Mouse (Mus musculus) hindbrain, embryonic 16.5 days (tissue): Measurements from ENCODE around the gene 5330417C22Rik. TPM values are rescaled to one million over a fixed set of nuclear protein-coding genes. Genes with fewer than 3 reads are reported as not detected.

Source experiments
- ATAC-seq: fragments of 200-750 bp; cut with Nextera tagmentation; 2 replicates; pipeline ENCODE4 v1.8.0; 2017; ENCODE audit warnings: moderate TSS enrichment, moderate library complexity
- H3K27ac ChIP-seq: fragments of 300-500 bp; sonication (generic); 2 replicates; pipeline ENCODE4 v1.5.1; 2014; ENCODE audit warnings: low read depth, mild to moderate bottlenecking, control low read depth, low read length, moderate library complexity
- H3K27me3 ChIP-seq: fragments of 300-500 bp; sonication (generic); replicated peaks from 2 replicates; pipeline ENCODE4 v1.6.1; 2014; ENCODE audit warnings: low read length; ENCODE audit not compliant: control insufficient read depth, insufficient read depth
- H3K36me3 ChIP-seq: fragments of 300-500 bp; sonication (generic); 2 replicates; pipeline ENCODE4 v1.6.1; 2014; ENCODE audit warnings: mild to moderate bottlenecking, low read length, moderate library complexity, mixed read lengths; ENCODE audit not compliant: control insufficient read depth, insufficient read depth
- H3K4me1 ChIP-seq: fragments of 300-500 bp; sonication (generic); 2 replicates; pipeline ENCODE4 v1.6.1; 2014; ENCODE audit warnings: low read depth, low read length; ENCODE audit not compliant: control insufficient read depth, insufficient read depth
- H3K4me2 ChIP-seq: fragments of 300-500 bp; sonication (generic); 2 replicates; pipeline ENCODE4 v1.6.1; 2014; ENCODE audit warnings: mild to moderate bottlenecking, low read length, control low read depth, moderate library complexity
- H3K4me3 ChIP-seq: fragments of 300-500 bp; sonication (generic); 2 replicates; pipeline ENCODE4 v1.5.1; 2014; ENCODE audit warnings: mild to moderate bottlenecking, low read length, control low read depth, moderate library complexity
- H3K9ac ChIP-seq: fragments of 300-500 bp; sonication (generic); 2 replicates; pipeline ENCODE4 v1.6.1; 2014; ENCODE audit warnings: low read depth, mild to moderate bottlenecking, control low read depth, low read length, moderate library complexity
- H3K9me3 ChIP-seq: fragments of 300-500 bp; sonication (generic); 2 replicates; pipeline ENCODE4 v1.6.1; 2014; ENCODE audit warnings: mild to moderate bottlenecking, low read length, moderate library complexity; ENCODE audit not compliant: control insufficient read depth
- WGBS: fragments of 180-500 bp; shearing (Covaris S2); extraction: QIAGEN DNeasy Blood & Tissue Kit; methylation state at CpG from one replicate; pipeline ENCODE4 v1.1.7; 2014; 5-methylcytosine and 5-hydroxymethylcytosine counted together
- microRNA-seq: library from miRNA; unstranded; fragments of <30 nt; microRNA quantifications from one replicate; pipeline ENCODE4, GENCODE M21; 2017
- polyA plus RNA-seq: library from polyadenylated mRNA; unstranded; fragments of >200 nt; fragmentation: Nextera tagmentation; extraction: Ambion mirVana; gene quantifications from 2 replicates; pipeline ENCODE4 v1.2.1, GENCODE M21; 2015

5330417C22Rik gene
- polyA plus RNA-seq, 1 experiment from 2014 or later = 18.5 TPM

DNA sequence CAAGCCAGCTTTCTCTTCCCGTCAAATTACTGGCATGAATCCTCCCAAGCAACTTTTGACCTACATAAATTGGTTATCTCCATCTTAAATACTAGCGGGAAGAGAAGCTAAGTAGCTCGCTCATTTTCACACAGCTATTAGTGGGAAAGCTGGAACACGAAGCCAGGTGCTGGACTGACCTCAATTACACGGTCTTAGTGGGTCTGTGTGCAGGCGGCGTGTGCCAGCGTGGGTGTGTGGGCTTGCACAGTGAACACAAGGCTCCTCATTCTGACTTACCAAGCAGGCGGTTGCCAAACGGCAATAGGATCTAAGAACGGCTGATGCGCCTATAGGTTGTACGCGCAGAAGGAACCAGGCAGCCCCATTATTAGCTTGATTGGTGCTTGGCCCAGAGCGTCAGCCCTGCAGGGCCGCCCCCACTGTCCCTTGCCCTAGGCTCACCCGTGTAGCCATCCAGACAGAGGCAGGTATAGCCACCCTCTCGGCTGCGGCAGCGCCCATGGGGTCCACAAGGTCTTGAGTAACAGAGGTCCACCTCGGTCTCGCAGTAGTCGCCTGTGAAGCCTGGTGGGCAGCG is 129.9 kb downstream of the 5330417C22Rik start:
- 59% methylated on average over 24 of the region's 24 CpGs for WGBS
- Histone ChIP-seq H3K4me1 (peaks cover 56% of the 10 kb centered on the region), H3K27ac (peak overlapping the region; percentile 70), H3K36me3 (peaks cover 29% of the 10 kb centered on the region), H3K4me3 (no peak overlapping the region), H3K9ac (no peak overlapping the region), H3K27me3 (no peaks in the 10 kb centered on the region), H3K9me3 (no peaks in the 10 kb centered on the region), H3K4me2 (no peak overlapping the region; the same call in 1 of the 2 replicates)
- ATAC-seq = no peak

Small RNAs within 50 kb of the gene (microRNA-seq; reads per million reads assigned to microRNA genes)
- gene Gm22860 = not detected

Other genes starting within 250 kb of the 5330417C22Rik start
- 0.11 TPM in 1 of 2 replicates, not detected in the other for gene Mybphl, start 171.6 kb downstream of the 5330417C22Rik start, polyA plus RNA-seq
- gene Psrc1, start 152.7 kb downstream of the 5330417C22Rik start, polyA plus RNA-seq = 10.8 and 11.1 TPM in 2 replicates
- gene Celsr2, start 121.0 kb downstream of the 5330417C22Rik start, polyA plus RNA-seq = 34.5 and 34.7 TPM in 2 replicates
- 216 and 224 TPM in 2 replicates for gene Sars, start 91.3 kb downstream of the 5330417C22Rik start, polyA plus RNA-seq
- gene 1700013F07Rik, start 2.4 kb downstream of the 5330417C22Rik start, polyA plus RNA-seq = 1.9 and 2.7 TPM in 2 replicates
- gene Tmem167b, start 25.9 kb upstream of the 5330417C22Rik start, polyA plus RNA-seq = 51.0 and 54.3 TPM in 2 replicates
- gene Taf13, start 35.2 kb upstream of the 5330417C22Rik start, polyA plus RNA-seq = 46.7 and 52.4 TPM in 2 replicates
- 103 and 108 TPM in 2 replicates for gene Wdr47, start 54.7 kb upstream of the 5330417C22Rik start, polyA plus RNA-seq
- 40.4 and 40.8 TPM in 2 replicates for gene Clcc1, start 117.4 kb upstream of the 5330417C22Rik start, polyA plus RNA-seq
- 19.8 and 21.1 TPM in 2 replicates for gene Gpsm2, start 185.8 kb upstream of the 5330417C22Rik start, polyA plus RNA-seq
- gene Aknad1, start 203.1 kb upstream of the 5330417C22Rik start, polyA plus RNA-seq = not detected in 2 replicates